Mouse (Mus musculus) testis, adult 2 months (tissue): ENCODE measurements around the gene Arl6ip5.

Experiments used
- CTCF ChIP-seq: fragments of 200-500 bp; IDR thresholded peaks from 2 replicates; pipeline ENCODE4 v1.5.1; 2012; ENCODE audit warnings: low read depth, mild to moderate bottlenecking, inconsistent platforms, low read length, moderate library complexity; ENCODE audit not compliant: control insufficient read depth, insufficient read depth, insufficient replicate concordance
- POLR2A ChIP-seq: fragments of 200-500 bp; IDR thresholded peaks from 2 replicates; pipeline ENCODE4 v1.6.1; 2012; ENCODE audit warnings: low read depth, mild to moderate bottlenecking, inconsistent platforms, low read length, moderate library complexity; ENCODE audit not compliant: control insufficient read depth

DNA sequence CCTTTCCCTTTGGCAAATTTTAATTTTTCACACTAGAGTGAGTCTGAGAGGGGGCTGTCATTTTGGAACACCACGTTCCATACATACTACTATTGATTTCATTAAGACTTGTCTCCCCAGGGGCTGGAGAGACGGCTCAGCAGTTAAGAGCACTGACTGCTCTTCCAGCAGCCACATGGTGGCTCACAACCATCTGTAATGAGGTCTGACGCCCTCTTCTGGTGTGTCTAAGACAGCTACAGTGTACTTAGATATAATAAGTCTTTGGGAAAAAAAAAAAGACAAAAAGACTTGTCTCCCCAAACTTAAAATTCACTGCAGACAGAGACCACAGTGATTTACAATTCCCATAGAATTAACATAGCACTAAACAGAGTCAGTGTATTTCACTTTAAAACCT lies 10.1 kb upstream of the Arl6ip5 start:
- TF ChIP-seq CTCF (no peak), POLR2A (no peak)
